Mouse (Mus musculus) small intestine, adult 2 months (tissue): Measurements from ENCODE around the gene Dync1i1. TPM values are rescaled to one million over a fixed set of nuclear protein-coding genes. Genes with fewer than 3 reads are reported as not detected.
"Not testable (repeated sequence)": the region's sequence is repeated elsewhere in the genome, so short reads cannot be mapped to it uniquely, and the experiment has no call there.

ENCODE experiments used
- H3K27ac ChIP-seq: fragments of 200-500 bp; 2 replicates; pipeline ENCODE4 v1.5.1; 2012; ENCODE audit warnings: low read depth, low read length, control low read depth, inconsistent platforms; ENCODE audit not compliant: insufficient read depth
- H3K27me3 ChIP-seq: fragments of 200-500 bp; 2 replicates; pipeline ENCODE4 v1.6.1; 2012; ENCODE audit warnings: mild to moderate bottlenecking, moderate library complexity, low read length, inconsistent platforms; ENCODE audit not compliant: control insufficient read depth, insufficient read depth
- H3K36me3 ChIP-seq: fragments of 200-500 bp; 2 replicates; pipeline ENCODE4 v1.6.1; 2012; ENCODE audit warnings: mild to moderate bottlenecking, low read length, control low read depth, inconsistent platforms; ENCODE audit not compliant: control insufficient read depth, insufficient read depth
- H3K4me1 ChIP-seq: fragments of 200-500 bp; 2 replicates; pipeline ENCODE4 v1.6.1; 2012; ENCODE audit warnings: low read length, inconsistent platforms, mixed read lengths; ENCODE audit not compliant: control insufficient read depth, insufficient read depth, insufficient read length
- H3K4me3 ChIP-seq: fragments of 200-500 bp; 2 replicates; pipeline ENCODE4 v1.5.1; 2012; ENCODE audit warnings: low read depth, mild to moderate bottlenecking, control low read depth, inconsistent platforms, low read length, moderate library complexity
- CTCF ChIP-seq: fragments of 200-500 bp; IDR thresholded peaks from 2 replicates; pipeline ENCODE4 v1.5.1; 2012; ENCODE audit warnings: low read depth, mild to moderate bottlenecking, control low read depth, inconsistent platforms, low read length, moderate library complexity, mixed read lengths; ENCODE audit not compliant: insufficient replicate concordance, insufficient read length; ENCODE audit errors: extremely low read depth
- POLR2A ChIP-seq: fragments of 200-500 bp; IDR thresholded peaks from 2 replicates; pipeline ENCODE4 v1.6.1; 2012; ENCODE audit warnings: low read depth, mild to moderate bottlenecking, control low read depth, inconsistent platforms, low read length, moderate library complexity
- WGBS: fragments of 180-500 bp; shearing (Covaris S2); methylation state at CpG from one replicate; pipeline ENCODE4 v1.1.7; 2018; 5-methylcytosine and 5-hydroxymethylcytosine counted together
- polyA plus RNA-seq: library from polyadenylated mRNA; depleted of rRNA; stranded (reverse); fragments of >200 nt; gene quantifications from 2 replicates; pipeline ENCODE4 v1.2.3, GENCODE M21; 2012; rRNA removed

The Dync1i1 gene
- 0.25 and 0.60 TPM in 2 replicates for polyA plus RNA-seq

GRCm38 (mm10) chr6:5725611-5726236 lies at the start of gene Dync1i1:
TSS of gene Dync1i1 (plus strand) at chr6:5725639.
- H3K27ac ChIP-seq = no peak within 1 kb of the TSS
- H3K4me3 ChIP-seq = peak within 1 kb of the TSS; percentile 21
- TF ChIP-seq POLR2A (no peak), CTCF (no peak)
- H3K4me1 ChIP-seq = peaks cover 2% of the 10 kb centered on the region; the same call in 1 of the 2 replicates
- H3K36me3 ChIP-seq = no peaks in the 10 kb centered on the region
- H3K27me3 ChIP-seq = no peaks in the 10 kb centered on the region
- 3% methylated on average over 40 of the region's 40 CpGs for WGBS

GRCm38 (mm10) chr6:5679738-5680137 lies 45.7 kb upstream of the Dync1i1 start:
- H3K4me1 ChIP-seq = no peaks in the 10 kb centered on the region
- H3K27ac ChIP-seq = no peak overlapping the region
- WGBS = 84% methylated on average over 3 of the region's 3 CpGs
- H3K27me3 ChIP-seq = no peaks in the 10 kb centered on the region; the same call in 1 of the 2 replicates
- H3K4me3 ChIP-seq = no peak overlapping the region
- H3K36me3 ChIP-seq = no peaks in the 10 kb centered on the region
- TF ChIP-seq CTCF (no peak), POLR2A (no peak)

GRCm38 (mm10) chr6:5701826-5702225 lies 23.6 kb upstream of the Dync1i1 start:
- no peaks in the 10 kb centered on the region for H3K4me1 ChIP-seq
- no peak overlapping the region for H3K27ac ChIP-seq
- 84% methylated on average over 2 of the region's 2 CpGs for WGBS
- no peaks in the 10 kb centered on the region for H3K36me3 ChIP-seq
- TF ChIP-seq CTCF (no peak), POLR2A (no peak)
- no peaks in the 10 kb centered on the region for H3K27me3 ChIP-seq
- no peak overlapping the region for H3K4me3 ChIP-seq

- H3K4me1 ChIP-seq, H3K4me3 ChIP-seq, H3K27me3 ChIP-seq, H3K36me3 ChIP-seq, H3K27ac ChIP-seq: not testable (repeated sequence)
- WGBS = 76% methylated on average over 3 of the region's 3 CpGs
These were observed 17.5 kb upstream of the Dync1i1 start for GRCm38 (mm10) chr6:5707894-5708293.

- WGBS = 60% methylated on average over 3 of the region's 3 CpGs
- Histone ChIP-seq H3K27ac (no peak overlapping the region), H3K27me3 (no peaks in the 10 kb centered on the region), H3K36me3 (no peaks in the 10 kb centered on the region), H3K4me1 (no peaks in the 10 kb centered on the region), H3K4me3 (no peak overlapping the region)
- TF ChIP-seq CTCF = no peak
- no peak for TF ChIP-seq POLR2A
These were observed 15.3 kb upstream of the Dync1i1 start for GRCm38 (mm10) chr6:5710063-5710605.

GRCm38 (mm10) chr6:5712620-5713019 lies 12.8 kb upstream of the Dync1i1 start:
- TF ChIP-seq CTCF = no peak
- TF ChIP-seq POLR2A = no peak
- no peaks in the 10 kb centered on the region for H3K27me3 ChIP-seq
- no peaks in the 10 kb centered on the region for H3K4me1 ChIP-seq
- no peaks in the 10 kb centered on the region for H3K36me3 ChIP-seq
- H3K27ac ChIP-seq = no peak overlapping the region
- 81% methylated on average over 3 of the region's 3 CpGs for WGBS
- no peak overlapping the region for H3K4me3 ChIP-seq

- Histone ChIP-seq H3K27me3 (no peaks in the 10 kb centered on the region), H3K27ac (no peak overlapping the region), H3K36me3 (no peaks in the 10 kb centered on the region), H3K4me3 (no peak overlapping the region), H3K4me1 (no peaks in the 10 kb centered on the region)
- 80% methylated on average over 3 of the region's 3 CpGs for WGBS
- TF ChIP-seq POLR2A (no peak), CTCF (no peak)
These were observed 10.3 kb upstream of the Dync1i1 start for GRCm38 (mm10) chr6:5715101-5715618.
